24 mouse cellular contexts compared by ENCODE assay signal in genomic region chr12:10411453-10411852, GRCm38 (mm10). TPM values are rescaled to one million over a fixed set of nuclear protein-coding genes. Genes with fewer than 3 reads are reported as not detected.
"Had no signal": no experiment of that assay in that cellular context is flagged by ENCODE, and none has a peak within 500 bp of the region (broad histone marks: within the 10 kb centered on the region; RNA-seq: fewer than 3 reads in every experiment).

No protein-coding gene starts in this region.

- H3K4me3 ChIP-seq: lung, embryonic 15.5 days; megakaryocyte, embryonic 14.5 days; midbrain, embryonic 13.5 days; midbrain, embryonic 15.5 days; neural tube, embryonic 12.5 days had no signal

- H3K27me3 ChIP-seq: lung, embryonic 15.5 days; megakaryocyte, embryonic 14.5 days; midbrain, embryonic 13.5 days; midbrain, embryonic 15.5 days; neural tube, embryonic 12.5 days had no signal

- H3K36me3 ChIP-seq: lung, embryonic 15.5 days; midbrain, embryonic 13.5 days; midbrain, embryonic 15.5 days; neural tube, embryonic 12.5 days had no signal

- DNase-seq: lung, adult 2 months; lung, postnatal 14 days; lung, postnatal 36 days; right cerebral cortex, postnatal 25 days; right cerebral cortex, postnatal 4 days; spleen, adult 18-20 months; thymus, adult 18-20 months; thymus, postnatal 14 days; thymus, postnatal 36 days had no signal

RNA-seq across cellular contexts. Expression of gene Nt5c1b, which starts 41.7 kb away (rescaled TPM):
- total RNA-seq: megakaryocyte progenitor cell, adult 5-6 weeks; midbrain, postnatal 0 days; neutrophil, adult 5-6 weeks had no signal
- polyA plus RNA-seq: lung, adult 2 months; lung, embryonic 15.5 days; macrophage; midbrain, embryonic 11.5 days; midbrain, embryonic 13.5 days; midbrain, embryonic 15.5 days; midbrain, postnatal 0 days; neural tube, embryonic 12.5 days; neural tube, embryonic 14.5 days; small intestine, adult 2 months; stomach, embryonic 14.5 days; stomach, embryonic 16.5 days; thymus, postnatal 0 days had no signal
